Mouse (Mus musculus): ENCODE data around the gene Cited4. TPM values are rescaled to one million over a fixed set of nuclear protein-coding genes. Genes with fewer than 3 reads are reported as not detected.

Cited4 gene
- total and polyA plus RNA-seq, 3 experiments, result 23.3 to 58.1 TPM; not detected in 1

GRCm38 (mm10) chr4:120687282-120687681, 20.9 kb downstream of the Cited4 start:
- H3K27ac ChIP-seq (ENCODE audit: control insufficient read depth, low read depth, low read length), result no peak overlapping the region
- no peaks in the 10 kb centered on the region for H3K27me3 ChIP-seq (ENCODE audit: control insufficient read depth in 1 of 2, insufficient read depth in 2 of 2, low read length in 2 of 2)
- DNase-seq (ENCODE audit: low read depth, low spot score), result no peak
- H3K9ac ChIP-seq (ENCODE audit: control insufficient read depth, low read depth, low read length, poor library complexity, severe bottlenecking), result no peak overlapping the region
- H3K4me1 ChIP-seq (ENCODE audit: control insufficient read depth in 1 of 2, insufficient read depth in 2 of 2, low read length in 2 of 2), result peaks cover 0 to 10% of the 10 kb centered on the region in 2 experiments; a peak in 1 of 4 replicates
- no peaks in the 10 kb centered on the region for H3K9me3 ChIP-seq (replicated peaks; ENCODE audit: insufficient read depth, low read length)
- no peak overlapping the region for H3K4me3 ChIP-seq (ENCODE audit: control insufficient read depth in 1 of 2, insufficient read depth in 1 of 2, low read depth in 2 of 2, low read length in 2 of 2)
- no peak for TF ChIP-seq SIN3A (IDR thresholded peaks at IDR 0.05; ENCODE audit: low read length)
- no peak for TF ChIP-seq CHD2 (IDR thresholded peaks at IDR 0.05; ENCODE audit: low read length)
- no peak for TF ChIP-seq ZKSCAN1 (IDR thresholded peaks at IDR 0.05; ENCODE audit: low read depth, low read length)
- TF ChIP-seq ELF1 (IDR thresholded peaks at IDR 0.05; ENCODE audit: low read depth, low read length), result no peak
- TF ChIP-seq RCOR1 (IDR thresholded peaks at IDR 0.05; ENCODE audit: low read depth, low read length), result no peak
- TF ChIP-seq ZNF384 (IDR thresholded peaks at IDR 0.05; ENCODE audit: low read depth, low read length), result no peak
- TF ChIP-seq RAD21 (IDR thresholded peaks at IDR 0.05; ENCODE audit: low read depth, low read length), result no peak
- TF ChIP-seq NELFE (IDR thresholded peaks at IDR 0.05; ENCODE audit: low read depth, low read length), result no peak
- no peak for TF ChIP-seq USF2 (IDR thresholded peaks at IDR 0.05; ENCODE audit: borderline replicate concordance in 1 of 2, insufficient read depth in 1 of 2, low read depth in 1 of 2, low read length in 2 of 2)
- no peak for TF ChIP-seq POLR2A (IDR thresholded peaks at IDR 0.05; ENCODE audit: control insufficient read depth in 1 of 2, insufficient read depth in 1 of 2, low read depth in 1 of 2, low read length in 2 of 2, poor library complexity in 1 of 2)
- no peak for TF ChIP-seq MAFK (IDR thresholded peaks at IDR 0.05; ENCODE audit: borderline replicate concordance, low read depth, low read length)
- no peak for TF ChIP-seq MAZ (IDR thresholded peaks at IDR 0.05; ENCODE audit: low read depth, low read length)
- H3K36me3 ChIP-seq (ENCODE audit: control insufficient read depth in 1 of 2, insufficient read depth in 2 of 2, low read length in 2 of 2), result no peaks in the 10 kb centered on the region
- no peaks in the 10 kb centered on the region for H3K79me2 ChIP-seq (ENCODE audit: control insufficient read depth, insufficient read depth, low read length, poor library complexity)

- no peak for TF ChIP-seq MYC (IDR thresholded peaks at IDR 0.05; ENCODE audit: low read depth, low read length)
- no peak for TF ChIP-seq USF2 (IDR thresholded peaks at IDR 0.05; ENCODE audit: borderline replicate concordance in 1 of 2, insufficient read depth in 1 of 2, low read depth in 1 of 2, low read length in 2 of 2)
- TF ChIP-seq MAX (IDR thresholded peaks at IDR 0.05; ENCODE audit: low read length), result no peak
- no peak for TF ChIP-seq MEF2A (IDR thresholded peaks at IDR 0.05; ENCODE audit: extremely low read depth, insufficient replicate concordance, low read depth, low read length, poor library complexity, severe bottlenecking)
- TF ChIP-seq UBTF (IDR thresholded peaks at IDR 0.05; ENCODE audit: borderline replicate concordance, insufficient read depth, low read depth, low read length), result no peak
- no peak for TF ChIP-seq USF1 (IDR thresholded peaks at IDR 0.05; ENCODE audit: low read depth, low read length)
- TF ChIP-seq RCOR1 (IDR thresholded peaks at IDR 0.05; ENCODE audit: low read depth, low read length), result no peak
- no peak for TF ChIP-seq CHD1 (IDR thresholded peaks at IDR 0.05; ENCODE audit: low read depth, low read length)
- no peak for TF ChIP-seq ZC3H11A (IDR thresholded peaks at IDR 0.05; ENCODE audit: low read depth, low read length)
- TF ChIP-seq HCFC1 (IDR thresholded peaks at IDR 0.05; ENCODE audit: low read depth, low read length), result no peak
- no peak for TF ChIP-seq POLR2AphosphoS2 (IDR thresholded peaks at IDR 0.05; ENCODE audit: low read length)
- TF ChIP-seq ZKSCAN1 (IDR thresholded peaks at IDR 0.05; ENCODE audit: low read depth, low read length), result no peak
- TF ChIP-seq NELFE (IDR thresholded peaks at IDR 0.05; ENCODE audit: low read depth, low read length), result no peak
- no peak for TF ChIP-seq ZMIZ1 (IDR thresholded peaks at IDR 0.05; ENCODE audit: low read depth, low read length)
- TF ChIP-seq TBP (IDR thresholded peaks at IDR 0.05; ENCODE audit: low read depth, low read length), result no peak
- TF ChIP-seq SIN3A (IDR thresholded peaks at IDR 0.05; ENCODE audit: low read length), result no peak
- no peak for TF ChIP-seq CTCF (IDR thresholded peaks at IDR 0.05 in 2 of 3, conservative IDR thresholded peaks at IDR 0.05 in 1 of 3; ENCODE audit: control insufficient read depth in 1 of 3, insufficient read depth in 1 of 3, low read depth in 2 of 3, low read length in 3 of 3, poor library complexity in 1 of 3, severe bottlenecking in 1 of 3)
- no peak for DNase-seq (ENCODE audit: low read depth, low spot score)
- no peak overlapping the region for H3K4me3 ChIP-seq (ENCODE audit: control insufficient read depth in 1 of 2, insufficient read depth in 1 of 2, low read depth in 2 of 2, low read length in 2 of 2)
- no peaks in the 10 kb centered on the region for H3K79me2 ChIP-seq (ENCODE audit: control insufficient read depth, insufficient read depth, low read length, poor library complexity)
- no peaks in the 10 kb centered on the region for H3K4me1 ChIP-seq (ENCODE audit: control insufficient read depth in 1 of 2, insufficient read depth in 2 of 2, low read length in 2 of 2)
- no peak overlapping the region for H3K9ac ChIP-seq (ENCODE audit: control insufficient read depth, low read depth, low read length, poor library complexity, severe bottlenecking)
- no peaks in the 10 kb centered on the region for H3K27me3 ChIP-seq (ENCODE audit: control insufficient read depth in 1 of 2, insufficient read depth in 2 of 2, low read length in 2 of 2)
- H3K27ac ChIP-seq (ENCODE audit: control insufficient read depth, low read depth, low read length), result no peak overlapping the region
- no peaks in the 10 kb centered on the region for H3K36me3 ChIP-seq (ENCODE audit: control insufficient read depth in 1 of 2, insufficient read depth in 2 of 2, low read length in 2 of 2)
- H3K9me3 ChIP-seq (replicated peaks; ENCODE audit: insufficient read depth, low read length), result no peaks in the 10 kb centered on the region
These were observed 22.9 kb downstream of the Cited4 start for GRCm38 (mm10) chr4:120689317-120689716.

Data from MEL (cell line).